Mouse (Mus musculus) kidney, embryonic 15.5 days (tissue): ENCODE measurements around the gene H2-M5. TPM values are rescaled to one million over a fixed set of nuclear protein-coding genes. Genes with fewer than 3 reads are reported as not detected.

ENCODE experiments used
- ATAC-seq: fragments of 200-750 bp; cut with Nextera tagmentation; replicated peaks from 2 replicates; pipeline ENCODE4 v1.8.0; 2017; ENCODE audit warnings: moderate TSS enrichment; ENCODE audit not compliant: low FRiP score
- H3K27ac ChIP-seq: fragments of 300-500 bp; sonication (generic); 2 replicates; pipeline ENCODE4 v1.5.1; 2015; ENCODE audit warnings: mild to moderate bottlenecking, inconsistent platforms
- H3K27me3 ChIP-seq: fragments of 300-500 bp; sonication (generic); 2 replicates; pipeline ENCODE4 v1.6.1; 2015; ENCODE audit warnings: inconsistent platforms
- H3K36me3 ChIP-seq: fragments of 300-500 bp; sonication (generic); 2 replicates; pipeline ENCODE4 v1.6.1; 2015; ENCODE audit warnings: inconsistent platforms
- H3K4me1 ChIP-seq: fragments of 300-500 bp; sonication (generic); 2 replicates; pipeline ENCODE4 v1.6.1; 2015; ENCODE audit warnings: inconsistent platforms
- H3K4me2 ChIP-seq: fragments of 300-500 bp; sonication (generic); 2 replicates; pipeline ENCODE4 v1.6.1; 2015; ENCODE audit warnings: moderate library complexity, mild to moderate bottlenecking, inconsistent platforms
- H3K4me3 ChIP-seq: fragments of 300-500 bp; sonication (generic); replicated peaks from 2 replicates; pipeline ENCODE4 v1.5.1; 2015; ENCODE audit warnings: mild to moderate bottlenecking, inconsistent platforms
- H3K9ac ChIP-seq: fragments of 300-500 bp; sonication (generic); 2 replicates; pipeline ENCODE4 v1.6.1; 2015; ENCODE audit warnings: mild to moderate bottlenecking, inconsistent platforms
- H3K9me3 ChIP-seq: fragments of 300-500 bp; sonication (generic); replicated peaks from 2 replicates; pipeline ENCODE4 v1.6.1; 2016; ENCODE audit warnings: inconsistent platforms
- WGBS: fragments of 180-500 bp; shearing (Covaris S2); methylation state at CpG from one replicate; pipeline ENCODE4 v1.1.7; 2015; ENCODE audit warnings: mixed read lengths; 5-methylcytosine and 5-hydroxymethylcytosine counted together
- polyA plus RNA-seq: library from polyadenylated mRNA; unstranded; fragments of >200 nt; fragmentation: Nextera tagmentation; extraction: Ambion mirVana; gene quantifications from 2 replicates; pipeline ENCODE4 v1.2.1, GENCODE M21; 2015

Gene H2-M5
- polyA plus RNA-seq, 1 experiment from 2014 or later: 0.44 TPM

DNA sequence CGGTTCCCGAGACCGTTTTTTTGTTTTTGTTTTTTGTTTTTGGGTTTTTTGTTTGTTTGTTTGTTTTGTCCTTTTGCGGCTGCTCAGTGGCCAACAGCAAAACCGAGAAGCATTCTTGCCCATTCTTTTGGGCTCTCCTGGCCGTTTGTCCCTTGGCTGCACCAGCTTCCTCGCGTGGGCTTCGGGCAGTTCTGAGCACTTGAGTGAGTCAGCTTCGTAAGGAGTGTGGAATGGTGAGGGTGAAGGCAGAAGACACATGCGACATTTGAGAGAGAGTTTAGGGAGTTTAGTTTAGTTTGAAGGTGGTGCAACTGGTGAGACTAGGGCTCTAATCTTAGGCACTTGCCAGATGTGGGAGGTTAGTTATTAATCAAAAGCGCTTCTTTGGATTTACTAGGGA lies 30.5 kb downstream of the H2-M5 start:
- no peaks in the 10 kb centered on the region for H3K9me3 ChIP-seq
- H3K9ac ChIP-seq: peak overlapping the region; percentile 74
- ATAC-seq: peak; percentile 24; the same call in 1 of the 2 replicates
- H3K4me2 ChIP-seq: peak overlapping the region; percentile 78
- peaks cover 22% of the 10 kb centered on the region for H3K36me3 ChIP-seq
- H3K27me3 ChIP-seq: no peaks in the 10 kb centered on the region
- H3K4me3 ChIP-seq: peak overlapping the region; percentile 76
- peak overlapping the region; percentile 85 for H3K27ac ChIP-seq
- peaks cover 15% of the 10 kb centered on the region for H3K4me1 ChIP-seq
- 9% methylated on average over 12 of the region's 12 CpGs for WGBS

DNA sequence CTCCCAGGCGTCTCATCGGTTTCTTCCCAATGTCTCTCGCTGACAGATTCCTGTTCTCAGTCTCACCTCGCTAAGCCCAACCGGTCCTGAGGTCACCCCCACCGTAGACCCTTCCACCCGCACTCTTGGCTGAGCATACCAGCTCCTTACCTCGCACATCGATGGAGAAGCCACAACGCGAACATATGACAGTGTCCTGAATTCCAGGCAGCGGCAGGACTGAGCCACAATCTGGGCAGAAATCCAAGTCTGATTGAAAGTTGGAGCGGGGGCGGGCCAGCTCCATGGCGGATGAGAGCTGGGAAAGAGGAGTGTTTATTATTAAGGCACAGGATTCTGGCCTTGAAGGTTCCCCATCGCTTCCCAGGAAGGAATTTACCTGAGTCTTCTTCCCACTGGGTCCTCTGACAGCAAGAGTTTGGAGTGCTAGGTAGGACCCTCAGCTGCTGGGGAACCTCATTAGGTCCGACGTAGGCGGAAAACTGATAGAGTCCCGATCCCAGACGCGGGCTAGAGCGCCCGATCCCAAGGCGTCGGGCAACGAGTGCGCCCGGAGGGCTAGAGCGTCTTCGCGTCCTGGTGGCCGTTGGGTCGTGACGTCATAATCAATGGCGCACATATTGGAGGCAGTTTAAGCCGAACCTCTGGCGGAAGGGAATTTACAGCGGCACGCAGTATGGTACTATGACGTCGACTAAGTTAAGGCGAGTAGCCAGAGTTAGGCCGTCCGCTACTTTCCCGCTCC lies 31.2 kb downstream of the H2-M5 start, which contains the start of the genes Znrd1 and Znrd1as:
Gene Znrd1, minus strand, starts transcription at position 561 of the 745 bp plus-strand sequence.
Gene Znrd1as, plus strand, starts transcription at position 594 of the 745 bp plus-strand sequence.
- Histone ChIP-seq H3K27ac (peak within 1 kb of the TSS; percentile 85), H3K9ac (peak within 1 kb of the TSS; percentile 74), H3K27me3 (no peaks in the 10 kb centered on the region), H3K9me3 (no peaks in the 10 kb centered on the region), H3K36me3 (peaks cover 22% of the 10 kb centered on the region), H3K4me2 (peak within 1 kb of the TSS; percentile 78), H3K4me3 (peak within 1 kb of the TSS; percentile 76), H3K4me1 (peaks cover 15% of the 10 kb centered on the region)
- WGBS: under 1% methylated on average over 46 of the region's 46 CpGs
- ATAC-seq: peak; percentile 99

DNA sequence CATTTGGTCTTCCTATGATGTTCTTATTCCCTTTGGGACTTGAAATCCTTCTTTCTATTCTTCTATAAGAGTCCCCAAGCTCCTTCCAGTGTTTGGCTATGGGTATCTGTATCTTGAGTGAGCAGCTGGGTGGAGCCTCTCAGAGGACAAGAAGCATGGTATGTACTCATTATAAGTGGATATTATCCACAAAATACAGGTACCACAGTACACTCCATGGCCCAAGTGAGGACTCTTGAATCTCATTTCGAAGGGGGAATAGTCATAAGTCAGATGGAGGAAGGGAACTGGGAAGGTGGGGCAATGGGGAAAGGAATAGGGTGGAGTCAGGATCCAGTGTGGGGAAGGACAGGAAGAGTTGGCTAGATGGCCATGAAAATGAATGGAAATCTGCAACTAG lies 36.3 kb downstream of the H2-M5 start:
- ATAC-seq: no peak
- no peaks in the 10 kb centered on the region for H3K9me3 ChIP-seq
- H3K27ac ChIP-seq: no peak overlapping the region
- H3K9ac ChIP-seq: no peak overlapping the region
- H3K4me2 ChIP-seq: no peak overlapping the region
- peaks cover 19% of the 10 kb centered on the region for H3K4me1 ChIP-seq
- 85% methylated on average over 1 of the region's 1 CpGs for WGBS
- H3K4me3 ChIP-seq: no peak overlapping the region
- no peaks in the 10 kb centered on the region for H3K27me3 ChIP-seq
- peaks cover 35% of the 10 kb centered on the region for H3K36me3 ChIP-seq

DNA sequence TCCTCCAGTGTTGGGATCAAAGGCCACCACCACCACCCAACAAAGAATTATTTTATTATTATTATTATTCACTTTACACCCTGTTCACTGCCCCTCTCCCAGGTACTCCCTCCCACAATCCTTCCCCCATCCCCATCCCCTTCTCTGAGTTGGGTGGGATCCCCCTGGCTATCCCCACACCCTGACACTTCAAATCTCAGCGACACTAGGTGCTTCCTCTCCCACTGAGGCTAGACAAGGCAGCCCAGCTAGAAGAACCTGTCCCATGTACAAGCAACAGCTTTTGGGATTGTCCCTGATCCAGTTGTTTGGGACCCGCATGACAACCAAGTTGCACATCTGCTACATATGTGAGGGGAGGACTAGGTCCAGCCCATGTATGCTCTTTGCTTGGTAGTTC lies 36.7 kb downstream of the H2-M5 start:
- Histone ChIP-seq H3K9me3 (no peaks in the 10 kb centered on the region), H3K27me3 (no peaks in the 10 kb centered on the region), H3K27ac (no peak overlapping the region), H3K9ac (no peak overlapping the region), H3K4me2 (no peak overlapping the region), H3K36me3 (peaks cover 35% of the 10 kb centered on the region), H3K4me3 (no peak overlapping the region), H3K4me1 (peaks cover 22% of the 10 kb centered on the region)
- ATAC-seq: no peak
- 92% methylated on average over 2 of the region's 2 CpGs for WGBS

DNA sequence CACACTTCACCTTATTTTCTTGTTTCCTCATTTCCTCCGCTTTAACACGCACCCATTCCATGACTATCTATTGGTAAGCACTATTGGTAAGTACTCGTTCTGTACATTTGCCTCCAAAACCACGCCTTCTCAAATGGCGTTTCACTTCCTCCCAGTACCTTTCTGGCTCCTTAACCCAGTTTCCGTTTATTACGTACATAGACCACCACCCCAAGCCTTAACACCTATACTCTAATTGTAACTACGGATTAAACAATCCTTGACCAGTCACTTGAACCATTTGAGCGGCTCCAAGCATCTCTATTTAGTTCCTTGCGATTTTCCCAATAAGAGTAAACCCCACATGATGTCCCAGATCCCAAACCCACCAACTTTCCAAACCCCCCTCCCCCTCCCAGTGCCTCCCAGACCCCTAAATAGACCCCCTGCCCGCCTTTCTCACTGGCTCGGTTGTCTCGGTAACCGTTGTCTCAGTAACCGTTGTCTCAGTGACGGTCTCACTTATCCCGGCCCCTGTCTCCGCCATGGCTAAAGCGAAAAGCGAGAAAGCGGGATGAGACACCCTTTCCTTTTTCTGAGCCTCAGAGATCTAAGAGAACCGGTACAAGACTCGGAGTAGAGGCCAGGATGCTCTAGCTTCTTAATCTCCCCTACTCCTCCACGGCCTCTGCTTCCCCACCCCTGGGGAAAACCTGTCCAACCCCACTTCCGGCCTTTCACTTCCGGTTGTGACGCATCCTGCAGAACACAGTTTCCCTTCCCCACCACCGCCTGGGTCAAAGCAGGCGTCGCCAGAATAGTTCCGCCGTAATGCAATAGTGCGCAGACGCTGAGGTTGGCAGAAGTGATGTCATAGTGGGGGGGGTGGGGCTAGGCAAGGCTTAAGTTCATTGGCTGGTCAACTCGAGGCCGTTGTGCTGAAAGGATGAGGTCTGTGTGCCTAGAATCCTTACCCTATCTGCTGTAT lies 38.1 kb downstream of the H2-M5 start, which contains the start of gene Ppp1r11:
Gene Ppp1r11, minus strand, starts transcription at position 761 of the 967 bp plus-strand sequence.
- Histone ChIP-seq H3K4me3 (peak within 1 kb of the TSS; percentile 79), H3K27ac (peak within 1 kb of the TSS; percentile 81), H3K4me1 (peaks cover 29% of the 10 kb centered on the region), H3K27me3 (peaks cover 8% of the 10 kb centered on the region), H3K9ac (peak within 1 kb of the TSS; percentile 76), H3K4me2 (peak within 1 kb of the TSS; percentile 72), H3K36me3 (peaks cover 31% of the 10 kb centered on the region), H3K9me3 (no peaks in the 10 kb centered on the region)
- WGBS: 4% methylated on average over 36 of the region's 36 CpGs
- peak; percentile 97 for ATAC-seq

DNA sequence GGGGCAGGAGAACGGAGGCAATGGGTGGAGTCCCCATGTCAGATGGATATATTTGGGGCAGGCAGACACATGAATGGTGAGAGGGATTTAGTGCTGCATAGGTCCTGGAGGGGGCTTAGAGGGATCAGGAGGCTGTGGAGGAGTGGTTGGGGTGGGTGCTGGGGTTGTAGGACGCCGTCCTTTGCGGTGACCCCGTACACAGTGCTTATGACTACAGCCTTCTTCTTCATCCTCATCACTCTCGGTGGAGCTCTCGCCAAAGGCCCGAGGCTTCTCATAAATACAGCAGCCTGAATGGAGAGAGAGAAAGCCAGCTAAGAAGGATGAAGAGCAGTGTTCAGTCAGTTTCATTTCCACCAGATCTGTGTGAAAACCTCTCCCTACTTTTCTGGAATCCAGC lies 40.1 kb downstream of the H2-M5 start:
- H3K9ac ChIP-seq: no peak overlapping the region
- no peak overlapping the region for H3K4me2 ChIP-seq
- H3K27ac ChIP-seq: no peak overlapping the region
- H3K9me3 ChIP-seq: no peaks in the 10 kb centered on the region
- H3K27me3 ChIP-seq: peaks cover 28% of the 10 kb centered on the region
- WGBS: 86% methylated on average over 8 of the region's 8 CpGs
- H3K36me3 ChIP-seq: peaks cover 16% of the 10 kb centered on the region
- no peak overlapping the region for H3K4me3 ChIP-seq
- ATAC-seq: no peak
- H3K4me1 ChIP-seq: peaks cover 30% of the 10 kb centered on the region

DNA sequence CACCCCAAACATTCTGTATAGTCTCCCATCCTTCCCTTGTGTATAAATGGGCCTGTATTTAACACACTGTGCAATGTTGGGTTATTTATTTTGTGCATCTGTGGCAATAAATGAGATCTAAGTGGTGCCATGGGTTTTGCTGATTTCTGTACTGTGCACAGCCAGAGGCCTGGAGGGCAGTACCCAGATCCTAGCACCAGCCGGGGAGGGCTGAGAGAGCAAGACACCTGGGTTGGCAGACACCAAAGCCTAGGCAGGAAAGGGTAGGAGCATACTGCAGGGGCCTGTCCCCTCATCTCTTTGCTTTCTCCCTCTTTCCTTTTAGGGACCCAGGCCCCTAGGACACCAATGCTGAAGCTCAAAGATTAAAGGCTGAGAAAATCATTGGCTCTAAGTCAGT lies 41.1 kb downstream of the H2-M5 start:
- H3K9me3 ChIP-seq: no peaks in the 10 kb centered on the region
- peaks cover 38% of the 10 kb centered on the region for H3K27me3 ChIP-seq
- H3K4me3 ChIP-seq: no peak overlapping the region
- H3K9ac ChIP-seq: no peak overlapping the region
- WGBS: 88% methylated on average over 1 of the region's 1 CpGs
- 0 out of 2 replicates have a peak overlapping the region, but pooled peaks have one; percentile 9 for H3K27ac ChIP-seq
- no peak overlapping the region for H3K4me2 ChIP-seq
- no peak for ATAC-seq
- H3K4me1 ChIP-seq: peaks cover 40% of the 10 kb centered on the region
- peaks cover 13% of the 10 kb centered on the region for H3K36me3 ChIP-seq

DNA sequence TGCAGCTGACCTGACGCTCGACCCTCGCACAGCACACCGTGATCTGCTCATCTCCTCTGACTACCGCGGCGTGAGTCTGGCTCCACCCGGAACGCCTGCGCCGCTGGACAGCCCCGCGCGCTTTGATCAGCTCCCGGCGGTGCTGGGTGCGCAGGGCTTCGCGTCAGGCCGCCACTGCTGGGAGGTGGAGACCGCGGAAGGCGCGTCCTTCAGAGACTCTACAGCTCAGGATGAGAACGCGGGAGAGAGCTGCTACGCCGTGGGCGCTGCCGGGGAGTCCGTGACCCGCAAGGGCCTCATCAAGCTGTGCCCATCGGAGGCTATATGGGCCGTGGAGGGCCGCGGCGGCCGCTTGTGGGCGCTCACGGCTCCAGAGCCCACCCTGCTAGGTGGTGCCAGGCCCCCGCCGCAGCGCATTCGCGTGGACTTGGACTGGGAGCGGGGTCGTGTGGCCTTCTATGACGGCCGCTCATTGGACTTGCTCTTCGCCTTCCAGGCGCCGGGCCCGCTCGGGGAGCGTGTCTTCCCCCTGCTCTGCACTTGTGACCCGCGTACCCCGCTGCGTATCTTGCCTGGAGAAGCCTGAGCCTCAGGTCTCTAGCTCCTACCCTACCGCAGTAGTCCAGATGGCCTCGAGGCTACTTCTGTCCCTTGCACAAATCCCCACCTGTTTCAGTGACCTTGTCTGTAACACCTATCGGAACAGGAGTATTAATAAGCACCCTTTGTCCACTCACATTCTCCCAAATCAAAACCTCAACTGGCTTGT lies 42.1 kb downstream of the H2-M5 start:
- Histone ChIP-seq H3K27ac (no peak overlapping the region), H3K4me2 (peak overlapping the region; percentile 97), H3K9ac (peak overlapping the region; percentile 56), H3K27me3 (peaks cover 48% of the 10 kb centered on the region), H3K9me3 (no peaks in the 10 kb centered on the region), H3K4me1 (peaks cover 50% of the 10 kb centered on the region), H3K36me3 (peaks cover 13% of the 10 kb centered on the region), H3K4me3 (peak overlapping the region; percentile 60)
- ATAC-seq: peak; percentile 47
- whole genome bisulfite sequencing: 2% methylated on average over 62 of the region's 62 CpGs

DNA sequence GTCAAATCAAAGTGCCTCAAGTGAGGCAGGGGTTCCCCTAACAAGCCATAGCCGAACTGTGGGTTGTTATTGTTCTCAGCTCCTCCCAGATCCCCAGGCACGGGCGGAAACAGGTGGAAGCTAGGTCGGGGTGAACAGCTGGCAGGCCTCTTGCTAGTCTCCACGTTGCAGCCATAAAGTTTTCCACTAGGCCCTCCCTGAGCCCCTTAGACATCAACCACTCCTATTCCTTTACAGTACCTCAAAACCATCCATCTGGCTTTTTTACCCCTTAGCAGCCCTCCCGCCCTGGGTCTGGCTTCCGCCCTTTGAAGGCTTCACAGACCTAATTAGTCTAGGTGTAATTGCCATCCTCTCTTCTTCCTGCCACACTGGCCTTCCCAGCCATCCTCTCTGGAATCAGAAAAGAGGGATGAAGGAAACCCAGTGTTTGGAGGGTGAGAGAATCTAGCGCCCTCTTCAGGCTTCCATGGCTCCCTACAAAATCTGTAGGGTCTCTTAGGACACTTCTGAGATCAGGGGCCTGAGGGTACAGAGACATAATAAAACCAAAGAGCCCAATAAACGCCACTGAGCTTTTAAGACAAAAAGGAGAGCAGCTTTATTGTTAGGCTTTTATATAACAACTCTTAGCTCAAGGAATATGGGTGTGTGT lies 45.1 kb downstream of the H2-M5 start:
- Histone ChIP-seq H3K4me3 (no peak overlapping the region; the same call in 1 of the 2 replicates), H3K27ac (no peak overlapping the region), H3K27me3 (peaks cover 69% of the 10 kb centered on the region), H3K36me3 (peaks cover 10% of the 10 kb centered on the region), H3K4me2 (no peak overlapping the region), H3K4me1 (peaks cover 38% of the 10 kb centered on the region), H3K9me3 (no peaks in the 10 kb centered on the region), H3K9ac (no peak overlapping the region)
- ATAC-seq: no peak
- 15% methylated on average over 9 of the region's 9 CpGs for WGBS

DNA sequence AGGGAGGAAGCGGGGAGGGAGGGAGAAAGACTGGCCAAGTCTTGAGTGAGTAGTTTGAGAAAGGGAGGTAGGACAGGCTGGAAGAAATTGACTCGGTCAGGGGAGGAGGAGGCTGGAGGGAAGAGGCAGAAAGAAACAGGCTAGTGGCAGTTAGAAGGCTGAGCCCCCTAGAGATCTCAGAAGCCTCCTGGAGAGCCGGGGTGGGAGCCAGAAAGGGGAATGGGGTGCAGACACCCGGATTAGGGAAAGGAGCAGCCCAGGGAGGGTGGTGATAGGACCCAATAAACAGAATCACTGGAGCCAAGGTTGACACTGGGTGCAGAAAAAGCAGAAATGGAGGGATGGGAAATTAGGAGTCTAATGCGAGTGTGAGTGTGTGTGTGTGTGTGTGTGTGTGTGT lies 45.6 kb downstream of the H2-M5 start:
- no peaks in the 10 kb centered on the region for H3K9me3 ChIP-seq
- ATAC-seq: no peak
- peak overlapping the region; percentile 46; the same call in 1 of the 2 replicates for H3K4me3 ChIP-seq
- peak overlapping the region; percentile 77 for H3K4me2 ChIP-seq
- peaks cover 38% of the 10 kb centered on the region for H3K4me1 ChIP-seq
- no peak overlapping the region for H3K27ac ChIP-seq
- peaks cover 4% of the 10 kb centered on the region for H3K36me3 ChIP-seq
- H3K9ac ChIP-seq: no peak overlapping the region
- WGBS: 1% methylated on average over 5 of the region's 5 CpGs
- peaks cover 74% of the 10 kb centered on the region for H3K27me3 ChIP-seq
